In the genomic region with DNA sequence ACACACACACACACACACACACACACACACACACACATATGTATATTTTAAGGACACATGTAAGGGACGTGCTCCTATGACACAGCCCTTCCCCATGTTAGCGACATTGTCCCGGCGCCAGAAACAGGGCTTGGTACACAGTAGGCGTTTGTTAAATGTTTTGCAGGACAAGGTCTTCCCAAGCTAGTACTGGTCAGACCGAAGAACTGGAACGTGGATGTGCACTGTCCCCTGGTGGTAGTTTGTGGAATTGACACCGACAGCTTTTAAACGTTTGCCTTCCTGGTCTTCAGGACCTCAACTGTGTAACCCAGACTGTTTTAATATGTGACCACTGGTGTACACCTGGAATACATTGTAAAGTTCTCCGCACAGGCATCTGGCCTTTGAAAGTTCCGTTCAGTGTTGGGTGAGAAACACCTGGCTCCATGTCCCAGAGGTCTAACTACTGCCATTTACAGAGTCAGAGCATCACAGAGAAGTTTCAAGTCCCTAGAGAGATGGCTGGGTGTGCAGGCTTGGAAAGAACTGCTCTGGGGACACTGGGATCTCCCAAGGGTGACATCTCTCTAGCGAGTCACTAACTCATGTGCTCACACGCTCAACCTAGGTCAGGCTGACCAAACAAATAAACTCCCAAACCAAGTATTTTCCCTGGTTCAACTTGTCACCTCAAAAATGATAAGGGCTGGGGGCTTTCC, we compare ENCODE assay signal across 8 mouse cellular contexts. TPM values are rescaled to one million over a fixed set of nuclear protein-coding genes. Genes with fewer than 3 reads are reported as not detected.
DNase-seq lines count a peak whose midpoint lies in the region; ATAC-seq and TF ChIP-seq lines count a peak whose summit lies in the region.

No protein-coding gene starts in this region.

- 10% methylated on average over 13 of the region's 13 CpGs for WGBS in forebrain, embryonic 13.5 days
- WGBS in lung, adult 2 months = 4% methylated on average over 13 of the region's 13 CpGs

- H3K4me3 ChIP-seq in ES-Bruce4 (ENCODE audit: low read depth, low read length) = no peak overlapping the region
- H3K4me3 ChIP-seq in forebrain, embryonic 13.5 days = no peak overlapping the region
- no peak overlapping the region for H3K4me3 ChIP-seq in lung, adult 2 months (replicated peaks; ENCODE audit: extremely low read depth, low read depth, low read length)

- no peaks in the 10 kb centered on the region for H3K36me3 ChIP-seq in ES-Bruce4 (ENCODE audit: control insufficient read depth, insufficient read depth, low read length, poor library complexity, severe bottlenecking)
- no peaks in the 10 kb centered on the region for H3K36me3 ChIP-seq in forebrain, embryonic 13.5 days (ENCODE audit: poor library complexity, severe bottlenecking)

- intact Hi-C loops in heart, postnatal 25 days (cut with DNase I) = loop anchor here (1.0 to 10.0 kb wide), 2 partner anchors 230 to 401 kb away; a partner anchor contains a TSS

- peak; percentile 79 for TF ChIP-seq CTCF in ES-Bruce4 (IDR thresholded peaks at IDR 0.05; ENCODE audit: low read depth, low read length)
- TF ChIP-seq CTCF in lung, adult 2 months (IDR thresholded peaks at IDR 0.05; ENCODE audit: insufficient read depth, low read length) = peak; percentile 94

- H3K9ac ChIP-seq in ES-Bruce4 (ENCODE audit: low read depth, poor library complexity, severe bottlenecking) = no peak overlapping the region
- H3K9ac ChIP-seq in forebrain, embryonic 13.5 days = no peak overlapping the region

- peaks cover 8% of the 10 kb centered on the region for H3K27me3 ChIP-seq in ES-Bruce4 (ENCODE audit: control insufficient read depth, insufficient read depth, low read length, poor library complexity, severe bottlenecking)
- H3K27me3 ChIP-seq in forebrain, embryonic 13.5 days = peaks cover 6% of the 10 kb centered on the region; the same call in 1 of the 2 replicates

- H3K4me1 ChIP-seq in ES-Bruce4 (ENCODE audit: control insufficient read depth, insufficient read depth, low read length) = peaks cover 3% of the 10 kb centered on the region
- H3K4me1 ChIP-seq in forebrain, embryonic 13.5 days = peaks cover 44% of the 10 kb centered on the region
- H3K4me1 ChIP-seq in lung, adult 2 months (ENCODE audit: control insufficient read depth, insufficient read depth, low read length) = peaks cover 6% of the 10 kb centered on the region; the same call in 1 of the 2 replicates

- peak; percentile 36 for ATAC-seq in forebrain, embryonic 13.5 days
- ATAC-seq in neutrophil, adult 5-6 weeks (ENCODE audit: extremely low read depth, insufficient number of reproducible peaks, low FRiP score, poor library complexity, severe bottlenecking) = peak; percentile 36

- no peak for TF ChIP-seq EP300 in ES-Bruce4 (IDR thresholded peaks at IDR 0.05; ENCODE audit: insufficient read depth, low read depth, low read length)

- no peak overlapping the region for H3K27ac ChIP-seq in ES-Bruce4 (ENCODE audit: insufficient read depth, low read length)
- H3K27ac ChIP-seq in forebrain, embryonic 13.5 days = no peak overlapping the region

- H3K4me2 ChIP-seq in forebrain, embryonic 13.5 days = peak overlapping the region; percentile 90

- H3K9me3 ChIP-seq in ES-Bruce4 (replicated peaks; ENCODE audit: control insufficient read depth, insufficient read depth, low read length, poor library complexity, severe bottlenecking) = no peaks in the 10 kb centered on the region
- no peaks in the 10 kb centered on the region for H3K9me3 ChIP-seq in forebrain, embryonic 13.5 days (replicated peaks)

- DNase-seq in c-Kit-positive CD71-positive TER-119-positive erythroid progenitor cells, embryonic 14.5 days (ENCODE audit: low spot score) = peak; percentile 52
- DNase-seq in heart, postnatal 25 days (ENCODE audit: low spot score) = peak; percentile 60
- DNase-seq in layer of hippocampus, adult 11-12 months (ENCODE audit: low spot score) = peak; percentile 92
- peak; percentile 83 for DNase-seq in lung, adult 2 months
- peak; percentile 68 for DNase-seq in testis, postnatal 14 days (ENCODE audit: low spot score)

- no peak for TF ChIP-seq POLR2A in ES-Bruce4 (IDR thresholded peaks at IDR 0.05; ENCODE audit: insufficient read depth, low read length)
- TF ChIP-seq POLR2A in lung, adult 2 months (IDR thresholded peaks at IDR 0.05; ENCODE audit: borderline replicate concordance, extremely low read depth, low read depth, low read length) = no peak

RNA-seq across cellular contexts. Expression of a gene that starts 1.3 kb away (rescaled TPM):
- polyA plus RNA-seq in ES-Bruce4 (2011; ENCODE audit: insufficient read depth, insufficient read length, low read depth, missing spikeins) = 14.6 and 15.7 TPM in 2 replicates
- polyA plus RNA-seq in forebrain, embryonic 13.5 days (2015; fragmentation: Nextera tagmentation; extraction: Ambion mirVana) = 8.4 and 9.7 TPM in 2 replicates
- 10 to 100 TPM; 13.9 to 15.7 TPM for total RNA-seq in heart, postnatal 25 days (2021)
- 31.3 and 46.6 TPM in 2 replicates for polyA plus RNA-seq in lung, adult 2 months (2012; rRNA removed)
- total RNA-seq in neutrophil, adult 5-6 weeks (2017) = 0.25 and 0.93 TPM in 2 replicates
